ENCODE assay signal across 8 mouse cellular contexts in the genomic region with DNA sequence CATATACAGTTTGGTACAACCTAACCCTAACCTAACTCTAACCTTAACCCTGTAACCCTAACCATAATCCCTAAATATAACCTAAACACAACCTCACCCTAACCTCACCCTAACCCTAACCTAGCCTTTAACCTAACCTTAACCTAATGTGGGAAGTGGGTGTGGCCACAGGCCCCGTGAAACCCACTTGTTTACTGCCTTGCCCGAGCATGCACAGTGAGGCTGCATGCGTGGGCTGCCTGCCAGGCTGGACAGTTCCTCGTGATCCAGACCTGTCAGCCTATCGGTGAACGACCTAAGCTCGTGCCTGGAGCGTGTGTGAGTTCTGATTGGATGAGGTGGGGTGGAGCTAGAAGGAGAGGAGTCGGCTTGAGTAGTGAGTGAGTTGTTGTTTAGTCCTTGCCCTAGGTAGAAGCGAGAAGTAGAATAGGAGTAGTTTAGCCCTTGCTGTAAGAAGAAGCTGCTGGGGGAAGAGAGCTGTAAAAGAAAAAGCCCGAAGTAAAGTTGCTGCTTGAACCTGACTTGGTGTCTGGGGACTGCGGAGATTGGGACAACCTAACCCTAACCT. TPM values are rescaled to one million over a fixed set of nuclear protein-coding genes. Genes with fewer than 3 reads are reported as not detected.
DNase-seq lines count a peak whose midpoint lies in the region; ATAC-seq and TF ChIP-seq lines count a peak whose summit lies in the region.
"Not testable (repeated sequence)": the region's sequence is repeated elsewhere in the genome, so short reads cannot be mapped to it uniquely, and the experiment has no call there.
"Had no signal": no experiment of that assay in that cellular context is flagged by ENCODE, and none has a peak within 500 bp of the region (broad histone marks: within the 10 kb centered on the region; RNA-seq: fewer than 3 reads in every experiment).

No protein-coding gene starts in this region.

- WGBS in kidney, postnatal 0 days, result 48% methylated on average over 12 of the region's 12 CpGs

- H3K36me3 ChIP-seq in kidney, postnatal 0 days (ENCODE audit: insufficient read depth, low read length), result not testable (repeated sequence)

- H3K9ac ChIP-seq in kidney, postnatal 0 days (ENCODE audit: low read depth, low read length), result not testable (repeated sequence)

- H3K4me3 ChIP-seq in kidney, postnatal 0 days (replicated peaks; ENCODE audit: low read depth, low read length), result not testable (repeated sequence)

- not testable (repeated sequence) for H3K27me3 ChIP-seq in kidney, postnatal 0 days (ENCODE audit: insufficient read depth, low read length)

- DNase-seq in ES-CJ7 (ENCODE audit: low read depth, low spot score) (peak; percentile 88), R1 (ENCODE audit: low read depth, low spot score) (peak; percentile 84), ZHBTc4 (ENCODE audit: low read depth, low spot score) (peak; percentile 78)
- peak; percentile 89 for DNase-seq in heart, adult 11 months
- DNase-seq in kidney, postnatal 0 days (ENCODE audit: low spot score), result not testable (repeated sequence)

- 0 out of 2 replicates have a peak, but pooled peaks have one; percentile 3 for ATAC-seq in kidney, postnatal 0 days (replicated peaks; ENCODE audit: low FRiP score, low read depth)

- H3K27ac ChIP-seq in kidney, postnatal 0 days, result not testable (repeated sequence)

- not testable (repeated sequence) for H3K9me3 ChIP-seq in kidney, postnatal 0 days (replicated peaks; ENCODE audit: low read length)

- H3K4me1 ChIP-seq in kidney, postnatal 0 days (replicated peaks; ENCODE audit: insufficient read depth, low read length), result not testable (repeated sequence)

- not testable (repeated sequence) for TF ChIP-seq CTCF in kidney, postnatal 0 days (IDR thresholded peaks at IDR 0.05; ENCODE audit: low read depth)

- H3K4me2 ChIP-seq in kidney, postnatal 0 days (ENCODE audit: low read length), result not testable (repeated sequence)

RNA-seq across cellular contexts. Expression of a gene that starts 50.6 kb away (rescaled TPM):
- 2.3 and 2.5 TPM in 2 replicates for polyA plus RNA-seq in kidney, postnatal 0 days (2015; fragmentation: Nextera tagmentation; extraction: Ambion mirVana)
- polyA plus RNA-seq: C2C12, G1E, Patski had no signal
